Mouse (Mus musculus): ENCODE results near the gene Adamts8. TPM values are rescaled to one million over a fixed set of nuclear protein-coding genes. Genes with fewer than 3 reads are reported as not detected.

Adamts8 gene
- polyA plus RNA-seq, 1 experiment from 2014 or later = 3.0 TPM

Other genes starting within 250 kb of the Adamts8 start
- gene Adamts15, start 20.1 kb upstream of the Adamts8 start, polyA plus RNA-seq (2014; fragmentation: Nextera tagmentation; extraction: Ambion mirVana) = 4.6 and 4.8 TPM in 2 replicates
- 3.4 and 4.4 TPM in 2 replicates for gene Zbtb44, start 88.1 kb downstream of the Adamts8 start, polyA plus RNA-seq (2014; fragmentation: Nextera tagmentation; extraction: Ambion mirVana)
- gene St14, start 189.3 kb downstream of the Adamts8 start, polyA plus RNA-seq (2014; fragmentation: Nextera tagmentation; extraction: Ambion mirVana) = 0.37 and 0.43 TPM in 2 replicates

Data from hindbrain, embryonic 14.5 days (tissue).